Mouse (Mus musculus) G1E (cell line): Measurements from ENCODE around the gene Slco4a1.

Experiments
- CTCF ChIP-seq: IDR thresholded peaks from 2 replicates; pipeline ENCODE4 v1.5.1; 2012; ENCODE audit warnings: low read depth, low read length, inconsistent platforms, mixed read lengths
- GATA1 ChIP-seq: IDR thresholded peaks from 2 replicates; pipeline ENCODE4 v1.6.1; 2012; ENCODE audit warnings: borderline replicate concordance, low read length, inconsistent platforms, mixed read lengths
- GATA2 ChIP-seq: IDR thresholded peaks from 2 replicates; pipeline ENCODE4 v1.6.1; 2012; ENCODE audit warnings: low read depth, low read length, inconsistent platforms, borderline replicate concordance
- POLR2AphosphoS5 ChIP-seq: IDR thresholded peaks from 2 replicates; pipeline ENCODE4 v1.6.1; 2012; ENCODE audit warnings: low read depth, low read length, inconsistent platforms; ENCODE audit not compliant: insufficient replicate concordance
- TAL1 ChIP-seq: conservative IDR thresholded peaks from 2 replicates; pipeline ENCODE4 v1.6.1; 2012; ENCODE audit warnings: low read depth, low read length, inconsistent platforms, mixed read lengths

- TF ChIP-seq CTCF (no peak), POLR2AphosphoS5 (no peak), GATA2 (no peak), TAL1 (no peak), GATA1 (no peak)
Measured at GRCm38 (mm10) chr2:180425115-180425514, 30.9 kb upstream of the Slco4a1 start.
